Mouse (Mus musculus): ENCODE measurements around the gene Por. TPM values are rescaled to one million over a fixed set of nuclear protein-coding genes. Genes with fewer than 3 reads are reported as not detected.
A peak's percentile ranks its signal among the peaks of the same experiment; 100 is the strongest.

The Por gene
- total RNA-seq, 2 experiments from 2014 or later: 300 to 324 TPM

- DNase-seq: no peak
Observed at GRCm38 (mm10) chr5:135702190-135702589, 32.4 kb downstream of the Por start.

- peak; percentile 49 to 66 for DNase-seq
Observed at GRCm38 (mm10) chr5:135702682-135703192, 32.9 kb downstream of the Por start.

DNA sequence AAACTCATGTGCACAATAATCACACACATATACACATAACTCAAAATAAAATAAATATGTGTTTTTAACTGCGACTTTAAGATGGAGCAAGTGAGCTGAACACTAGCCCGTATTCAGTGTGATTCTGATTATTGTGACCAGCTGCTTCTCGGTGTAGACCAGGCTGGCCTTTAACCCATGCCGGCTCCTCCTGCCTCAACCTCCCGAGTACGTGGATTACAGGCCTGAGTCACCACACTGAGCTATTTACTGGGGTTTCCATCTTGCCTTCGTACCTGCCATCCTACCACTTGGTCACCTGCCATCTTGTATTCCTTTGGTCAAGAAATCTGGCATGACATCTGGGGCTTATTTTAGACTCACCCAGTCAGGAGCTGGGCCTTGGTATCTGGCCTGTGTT, 33.6 kb downstream of the Por start:
- DNase-seq: no peak

- DNase-seq: no peak
Observed at GRCm38 (mm10) chr5:135705383-135705782, 35.5 kb downstream of the Por start.

DNA sequence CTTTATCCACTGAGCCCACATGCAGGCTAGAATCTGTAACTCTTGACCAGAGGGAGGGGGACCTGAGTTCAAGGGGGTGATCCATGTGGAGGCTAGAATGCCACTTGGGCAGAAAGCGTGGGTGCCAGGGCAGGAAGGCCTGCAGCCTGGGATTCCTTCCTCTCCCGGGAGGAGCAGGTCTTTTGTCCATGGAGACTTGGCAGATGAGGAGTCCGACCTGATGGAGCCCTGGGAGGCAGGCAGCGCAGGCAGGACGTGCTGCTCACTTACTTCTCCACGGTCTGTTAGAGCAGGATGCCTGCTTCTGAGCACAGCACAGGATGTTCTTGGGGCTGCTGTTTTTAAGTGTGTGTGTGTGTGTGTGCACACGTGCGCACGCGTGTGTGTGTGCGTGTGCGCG, 37.2 kb downstream of the Por start:
- DNase-seq: no peak

DNA sequence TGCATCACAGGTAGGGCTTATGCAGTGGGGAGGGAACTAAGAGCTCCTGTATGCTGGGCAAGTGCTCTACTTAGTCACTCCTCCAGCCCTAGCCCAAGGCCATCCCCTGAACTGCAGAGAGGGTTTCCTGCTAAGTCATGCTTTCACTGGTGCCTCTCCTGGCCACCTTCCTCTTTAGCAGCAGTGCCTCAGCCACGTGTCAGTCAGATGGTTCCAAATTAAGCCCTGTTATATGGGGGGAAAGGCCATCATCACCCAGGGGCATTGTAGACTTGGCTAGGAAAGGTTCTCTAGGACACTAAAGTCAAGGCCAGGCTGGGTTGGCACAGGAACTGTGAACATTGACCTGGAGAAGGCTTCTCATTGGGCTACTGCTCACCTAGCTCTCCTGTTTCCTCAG, 38.0 kb downstream of the Por start:
- peak; percentile 78 to 82 for DNase-seq

- no peak for DNase-seq
Observed at GRCm38 (mm10) chr5:135709716-135710115, 39.9 kb downstream of the Por start.

GRCm38 (mm10) chr5:135710599-135711214, 40.9 kb downstream of the Por start:
- peak; percentile 76 to 79 for DNase-seq

DNA sequence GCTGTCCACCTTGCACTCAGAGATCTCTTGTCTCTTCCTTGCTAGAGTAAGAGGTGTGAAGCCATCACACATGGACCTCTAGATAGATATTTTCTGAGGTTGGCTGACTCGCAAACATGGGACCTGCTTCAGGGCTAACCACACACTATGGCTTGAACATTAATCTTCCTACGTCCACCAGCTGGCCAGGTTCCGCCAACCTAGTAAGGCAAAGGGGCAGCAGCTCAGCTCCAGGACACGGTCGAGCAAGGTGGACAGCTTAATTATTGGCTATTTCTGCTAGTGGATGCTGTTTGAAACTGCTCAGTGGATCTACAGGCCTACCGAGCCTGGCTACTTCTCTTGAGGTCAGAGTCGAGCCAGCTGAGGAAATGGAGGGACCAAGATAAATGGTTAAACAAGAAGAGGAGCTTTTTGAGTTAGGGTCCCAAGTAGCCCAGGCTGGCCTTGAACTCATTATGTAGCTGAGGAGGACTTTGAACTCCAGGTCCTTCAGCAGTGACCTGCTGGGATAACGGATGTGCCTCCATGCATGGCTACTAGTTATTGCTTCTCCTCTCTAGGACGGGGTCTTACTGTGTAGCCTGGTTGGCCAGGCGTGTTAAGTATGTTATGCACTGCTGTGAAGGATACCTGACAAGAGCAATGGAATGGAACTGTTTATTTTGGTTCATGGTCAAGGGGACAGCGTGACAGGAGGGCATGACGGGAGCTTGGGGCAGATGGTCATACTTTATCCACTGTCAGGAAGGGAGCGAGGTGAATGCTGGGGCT, 41.9 kb downstream of the Por start:
- DNase-seq: no peak

- no peak for DNase-seq
Observed at GRCm38 (mm10) chr5:135712803-135713202, 43.0 kb downstream of the Por start.

DNA sequence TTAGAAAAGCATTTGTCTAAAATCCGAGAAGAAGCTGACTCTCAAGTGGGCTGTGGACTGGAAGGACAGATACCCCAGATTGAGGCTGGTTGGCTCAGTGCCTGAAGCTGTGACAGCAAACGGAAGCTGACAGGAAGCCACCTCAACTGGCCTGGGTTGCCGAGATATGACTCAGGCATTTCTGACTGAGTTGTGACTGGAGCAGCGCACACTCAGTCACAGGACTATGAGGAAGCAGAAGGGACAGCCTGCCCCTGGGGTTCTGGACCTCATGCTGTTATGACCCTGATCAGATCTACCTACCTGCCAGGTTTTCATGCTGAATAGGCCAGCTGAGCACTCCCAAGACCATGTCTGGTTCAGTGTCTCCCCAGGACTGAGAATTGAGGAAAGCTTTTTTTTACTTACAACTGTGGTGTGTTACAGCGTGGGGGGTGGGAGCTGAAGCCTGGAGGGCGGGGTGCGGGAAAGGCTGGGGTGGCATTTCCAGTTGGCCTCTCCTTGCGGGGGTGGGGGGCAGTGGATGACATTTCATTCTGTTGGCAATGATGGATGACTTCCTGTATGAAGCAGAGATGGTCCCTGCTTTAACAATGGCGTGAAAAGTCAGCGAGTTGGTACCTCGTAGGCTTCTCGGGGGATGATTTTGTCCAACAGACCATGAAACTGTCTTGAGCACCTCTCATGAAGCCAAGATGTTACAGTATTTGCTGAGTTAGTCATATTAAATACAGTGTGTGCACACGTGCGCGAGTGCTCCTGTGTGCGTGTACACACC, 43.8 kb downstream of the Por start:
- peak; percentile 89 to 90 for DNase-seq

DNA sequence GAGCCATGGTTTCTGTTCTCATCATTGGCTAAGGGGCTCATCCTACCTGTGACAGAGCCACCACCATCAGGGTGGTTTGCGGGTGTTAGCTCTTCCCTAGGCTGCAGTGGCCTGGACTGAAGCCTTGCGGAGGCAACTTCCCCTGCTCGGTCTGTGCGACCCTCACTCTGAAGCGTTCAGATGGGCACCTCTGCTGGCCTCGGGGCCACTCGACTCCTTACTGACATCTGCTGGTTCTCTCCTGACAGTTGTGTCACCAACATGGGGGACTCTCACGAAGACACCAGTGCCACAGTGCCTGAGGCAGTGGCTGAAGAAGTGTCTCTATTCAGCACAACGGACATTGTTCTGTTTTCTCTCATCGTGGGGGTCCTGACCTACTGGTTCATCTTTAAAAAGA, 45.8 kb downstream of the Por start:
- no peak for DNase-seq

GRCm38 (mm10) chr5:135719586-135720120, 49.8 kb downstream of the Por start:
- DNase-seq: no peak

DNA sequence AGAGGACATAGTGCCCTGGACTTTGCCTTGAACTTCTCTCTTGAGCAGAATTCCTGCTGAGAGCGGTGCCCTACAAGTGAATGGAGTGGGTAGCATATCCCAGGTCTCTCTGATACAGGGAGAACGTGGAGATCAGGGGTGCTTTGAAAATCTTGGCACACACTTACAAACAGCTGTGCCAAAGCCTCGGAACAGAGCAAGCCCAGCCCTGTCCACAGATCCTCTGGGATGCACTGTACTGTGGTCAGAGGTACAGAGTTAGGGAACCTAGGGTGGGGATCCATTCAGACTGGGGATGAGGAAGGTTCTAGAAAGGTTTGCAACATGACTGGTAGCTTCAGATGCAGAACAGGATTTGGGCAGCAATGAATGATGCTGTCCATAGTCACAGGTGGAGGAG, 50.3 kb downstream of the Por start:
- DNase-seq: no peak

DNA sequence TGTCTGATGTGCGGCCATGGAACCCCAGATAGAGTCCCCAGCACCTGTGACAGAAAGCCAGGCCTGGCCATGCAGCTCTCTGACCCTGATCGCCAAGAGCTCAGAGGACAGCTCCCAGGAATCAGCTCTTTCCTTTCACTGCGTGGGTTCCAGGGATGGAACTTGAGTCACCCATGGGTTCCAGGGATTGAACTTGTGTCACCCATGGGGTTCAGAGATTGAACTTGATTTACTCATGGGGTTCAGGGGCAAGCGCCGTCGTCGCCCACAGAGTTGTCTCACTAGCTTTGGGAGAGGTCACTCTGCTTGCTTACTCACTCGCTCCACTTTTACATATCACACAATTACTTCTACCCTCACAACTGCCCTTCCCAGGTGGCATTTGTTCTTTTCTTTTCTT, 51.2 kb downstream of the Por start:
- DNase-seq: no peak

- DNase-seq: peak; percentile 85 to 88
Observed at GRCm38 (mm10) chr5:135722121-135722520, 52.3 kb downstream of the Por start.

- DNase-seq: no peak
Observed at GRCm38 (mm10) chr5:135723165-135723751, 53.4 kb downstream of the Por start.

- peak in 1 of 2 experiments; percentile 57 for DNase-seq
Observed at GRCm38 (mm10) chr5:135724536-135725322, 54.9 kb downstream of the Por start.

DNA sequence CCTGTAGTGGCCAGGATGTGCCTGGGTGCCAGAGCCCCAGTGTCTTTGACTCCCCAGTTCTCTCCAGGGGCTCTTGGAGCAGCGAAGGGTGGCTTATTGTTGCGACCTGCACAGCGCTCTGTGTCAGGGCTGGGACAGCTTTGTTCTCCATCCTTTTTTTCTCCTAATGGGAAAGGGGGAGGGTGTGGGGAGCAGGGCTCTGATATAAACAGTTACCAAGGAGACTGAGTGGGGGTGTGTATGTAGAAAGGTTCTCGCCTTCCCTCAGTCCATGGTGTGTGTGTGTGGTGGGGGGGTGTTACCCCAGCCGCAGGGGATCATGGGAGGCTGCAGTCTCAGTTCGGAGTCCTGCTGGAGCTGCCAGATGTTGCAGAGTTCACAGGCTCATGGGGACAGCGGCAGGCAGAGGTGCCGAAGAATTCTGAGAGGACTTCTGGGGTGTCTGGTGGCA, 55.6 kb downstream of the Por start:
- DNase-seq: no peak

GRCm38 (mm10) chr5:135725991-135726390, 56.2 kb downstream of the Por start:
- DNase-seq: peak in 1 of 2 experiments; percentile 12
